Mouse (Mus musculus): ENCODE measurements at regions not wholly inside any gene's neighbourhood (a gene's known extent, or its start where the extent isn't known, plus 50 kb on each side); places are given as distances from the start of the nearest gene placed in this dataset.

DNA sequence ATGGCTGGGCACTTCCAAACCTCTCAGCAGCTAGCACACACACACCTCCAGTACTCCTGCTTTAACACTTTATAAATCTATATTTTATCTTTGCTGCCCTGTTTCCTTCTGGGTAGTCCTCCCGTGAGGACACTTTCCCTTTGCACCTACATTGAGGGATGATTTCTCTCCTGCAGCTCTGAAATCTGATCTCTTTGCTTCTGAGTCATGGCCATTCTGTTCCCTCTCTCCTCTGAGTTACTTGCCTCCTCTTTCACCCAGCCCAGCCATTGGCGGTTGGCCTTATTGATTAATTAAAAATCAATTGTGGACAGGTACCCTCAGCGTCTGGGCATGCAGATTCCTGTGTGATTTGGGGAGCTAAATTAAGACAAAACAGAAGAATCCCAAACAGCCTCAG lies 58.0 kb upstream of the Cxcl12 start:
- DNase-seq (ENCODE audit: low spot score in 2 of 2): no peak

DNA sequence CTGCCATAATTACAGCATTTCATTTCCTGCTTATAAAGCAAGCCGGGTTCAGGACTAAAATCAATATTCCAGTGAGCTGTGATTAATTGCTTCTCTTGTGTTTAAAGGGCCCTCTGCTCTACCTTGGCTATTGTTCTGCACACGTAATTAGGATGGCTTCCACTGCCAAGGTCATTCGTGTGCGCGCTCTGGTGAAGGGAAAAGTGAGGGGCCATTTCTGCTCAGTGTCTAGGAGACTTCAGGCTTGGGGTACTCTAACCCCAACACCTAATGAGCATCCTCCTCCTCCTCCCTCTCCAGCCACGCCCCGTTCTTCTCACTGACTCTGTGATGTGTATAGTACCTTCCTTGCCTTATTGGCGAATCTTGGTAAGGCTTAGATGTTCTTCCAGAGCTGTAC lies 53.5 kb upstream of the Cxcl12 start:
- no peak for DNase-seq (ENCODE audit: low spot score in 2 of 2)

DNA sequence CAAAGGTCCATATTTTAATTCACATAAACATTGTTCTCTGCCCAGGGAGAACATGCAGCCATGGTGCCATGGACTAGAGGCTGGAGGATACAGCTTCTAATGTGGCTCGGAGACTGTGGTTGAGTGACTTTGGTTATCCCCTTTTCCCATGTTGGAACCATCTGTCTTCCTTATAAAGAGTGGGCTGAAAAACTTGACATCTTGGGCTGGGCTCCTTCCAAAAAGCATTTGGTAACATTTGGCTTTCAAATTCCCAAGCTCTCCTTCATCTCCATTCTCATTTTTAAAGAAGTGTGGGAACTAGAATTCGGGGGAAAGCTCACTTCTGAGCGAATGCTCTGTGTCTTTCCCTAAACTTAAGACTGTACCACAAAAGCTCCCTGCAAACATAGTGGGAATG lies 50.3 kb upstream of the Cxcl12 start:
- no peak for DNase-seq (ENCODE audit: low spot score in 2 of 2)

Measured in urinary bladder, postnatal 4 days (tissue).